Mouse (Mus musculus) T-cell, adult 66 days (primary cell): ENCODE results near the gene Dpm2. TPM values are rescaled to one million over a fixed set of nuclear protein-coding genes. Genes with fewer than 3 reads are reported as not detected.

ENCODE experiments used
- total RNA-seq, 2 experiments: library from RNA; stranded (reverse); gene quantifications; 3 replicates in 1 of 2; 4 replicates in 1 of 2; pipeline ENCODE4 v1.2.4; 2023

Gene Dpm2
- 10 to 100 TPM; 57.9 to 58.0 TPM for total RNA-seq

GRCm38 (mm10) chr2:32570698-32571494 lies at the start of gene Dpm2:
Dpm2 (plus strand) TSS chr2:32570858.

DNA sequence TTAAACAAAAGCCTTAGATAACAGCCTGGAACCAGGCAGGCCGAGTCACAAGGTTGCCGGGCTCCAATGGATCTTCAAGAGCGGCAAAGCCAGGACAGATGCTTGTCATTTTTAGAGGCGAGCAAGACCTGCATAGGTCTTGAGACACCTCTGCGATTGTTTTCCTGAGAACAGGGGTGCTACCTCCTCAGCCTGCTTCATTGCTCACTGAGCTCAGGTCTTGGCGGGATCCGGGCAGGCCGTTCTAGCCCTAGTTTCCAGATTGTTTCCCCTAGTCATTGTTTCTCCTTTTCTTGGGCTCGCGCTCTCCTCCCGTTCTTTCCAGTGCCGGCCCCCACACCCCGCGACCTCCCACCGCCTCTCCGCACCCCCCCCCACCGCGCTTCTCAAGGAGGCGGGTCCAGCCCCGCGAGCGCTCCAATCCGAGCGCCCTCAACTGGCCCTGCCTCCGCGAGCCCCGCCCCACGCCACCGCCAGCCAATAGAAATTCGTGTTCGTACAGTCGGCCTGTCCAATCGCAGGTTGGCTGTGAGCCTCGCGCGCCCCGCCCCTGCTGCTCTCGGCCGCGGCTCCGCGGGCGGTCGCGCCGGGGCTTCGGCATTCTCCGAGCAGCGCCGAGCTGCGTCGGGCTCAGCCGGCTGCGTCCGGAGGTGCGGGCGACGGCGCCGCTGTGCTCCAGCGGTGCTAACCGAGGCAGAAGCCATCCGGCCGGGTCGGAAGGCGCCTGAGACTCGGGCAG lies 35.8 kb upstream of the Dpm2 start, which contains the start of gene Fam102a:
Gene Fam102a (plus strand): TSS at position 600 of the 739 bp plus-strand sequence.

GRCm38 (mm10) chr2:32574497-32574896 lies 3.8 kb downstream of the Dpm2 start, which contains the start of gene Pip5kl1:
Pip5kl1 (plus strand) TSS chr2:32574797.

GRCm38 (mm10) chr2:32575586-32576160 lies 5.0 kb downstream of the Dpm2 start, which contains the start of gene 9430097D07Rik:
9430097D07Rik (minus strand) TSS chr2:32575684.

DNA sequence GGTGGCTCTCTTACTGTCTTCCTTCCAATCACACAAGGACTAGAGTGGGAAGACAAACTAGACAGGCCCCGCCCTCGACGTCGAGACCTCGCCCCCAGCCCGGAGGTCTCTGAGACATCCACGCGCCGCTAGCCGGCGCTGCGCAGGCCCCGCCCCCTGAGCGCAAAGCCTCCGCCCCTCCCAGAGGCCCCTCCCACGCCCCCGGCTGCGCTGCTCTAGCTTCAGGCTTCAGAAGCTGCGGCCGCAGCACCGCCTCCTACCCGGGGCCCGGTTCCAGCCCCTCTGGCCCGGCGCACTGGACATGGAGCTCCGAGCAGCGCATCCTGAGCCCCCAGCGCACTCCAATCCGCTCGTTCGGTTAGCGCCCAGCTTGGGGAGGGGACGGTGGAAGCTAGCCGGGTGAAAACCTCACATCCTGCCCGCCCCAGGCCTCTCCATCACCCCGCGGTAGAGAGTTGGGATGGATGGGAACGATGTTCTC lies 16.3 kb downstream of the Dpm2 start, which contains the start of gene St6galnac4:
Gene St6galnac4 (plus strand): TSS at position 225 of the 481 bp plus-strand sequence.

DNA sequence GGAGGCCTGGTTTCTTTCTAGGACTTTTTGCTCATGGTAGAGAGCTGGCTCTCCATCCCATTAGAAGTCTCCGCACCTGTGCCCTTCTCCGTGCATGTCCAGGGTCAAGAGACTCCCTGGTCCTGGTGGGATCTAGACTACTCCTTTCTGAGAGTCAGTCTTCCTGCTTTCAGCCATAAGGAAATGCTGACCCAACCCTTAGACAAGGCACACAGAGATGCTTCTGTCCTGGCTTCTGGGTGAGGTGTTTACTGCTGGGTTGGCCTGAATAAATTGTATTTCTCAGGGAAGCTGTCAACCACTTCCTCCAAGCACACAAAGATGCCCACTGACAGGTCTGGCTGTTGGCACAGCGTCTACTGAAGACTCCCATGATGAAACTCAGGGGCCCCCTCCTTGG lies 28.8 kb downstream of the Dpm2 start, which contains the start of gene St6galnac6:
Gene St6galnac6 (plus strand): TSS at position 301 of the 400 bp plus-strand sequence.

DNA sequence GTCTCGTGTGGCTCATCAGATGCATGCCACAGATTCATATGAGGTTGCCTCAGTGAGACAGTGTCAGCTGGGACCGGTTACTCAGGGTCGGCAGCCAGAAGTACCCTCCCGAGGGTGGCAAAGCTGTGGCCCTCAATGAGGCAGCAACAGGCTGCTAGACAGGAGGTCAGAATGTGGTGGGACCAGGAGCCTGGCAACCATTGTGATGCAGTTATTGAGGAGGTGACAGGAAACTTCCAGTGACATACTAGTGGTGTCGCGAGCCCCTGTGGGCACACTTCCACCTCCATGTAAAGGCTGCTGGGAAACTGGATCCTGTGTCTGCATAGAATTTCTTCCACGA lies 50.8 kb downstream of the Dpm2 start, which contains the start of gene Ak1:
Gene Ak1 (plus strand): TSS at position 242 of the 343 bp plus-strand sequence.

Other genes with a start within 250 kb of the Dpm2 start
- 100 to 1,000 TPM; 116 to 117 TPM for gene Ciz1, start 218.5 kb upstream of the Dpm2 start, total RNA-seq
- gene Dnm1, start 217.5 kb upstream of the Dpm2 start, total RNA-seq: not detected
- 10 to 100 TPM; 21.5 to 25.8 TPM for gene 1110008P14Rik, start 188.9 kb upstream of the Dpm2 start, total RNA-seq
- gene Lcn2, start 182.6 kb upstream of the Dpm2 start, total RNA-seq: 1 to 10 TPM; 1.9 to 2.4 TPM
- 1 to 10 TPM; 5.8 to 7.8 TPM for gene Ptges2, start 175.0 kb upstream of the Dpm2 start, total RNA-seq
- gene Naif1, start 120.4 kb upstream of the Dpm2 start, total RNA-seq: 1 to 10 TPM; 5.1 to 5.2 TPM
- 10 to 100 TPM; 46.4 to 58.3 TPM for gene Slc25a25, start 119.4 kb upstream of the Dpm2 start, total RNA-seq
- gene Fam102a, start 35.5 kb upstream of the Dpm2 start, total RNA-seq: 100 to 1,000 TPM; 173 to 175 TPM
- gene Pip5kl1, start 3.9 kb downstream of the Dpm2 start, total RNA-seq: 1 to 10 TPM; 1.2 to 1.3 TPM
- gene 9430097D07Rik, start 4.8 kb downstream of the Dpm2 start, total RNA-seq: not detected
- 10 to 100 TPM; 21.4 to 24.5 TPM for gene St6galnac4, start 16.2 kb downstream of the Dpm2 start, total RNA-seq
- gene St6galnac6, start 28.9 kb downstream of the Dpm2 start, total RNA-seq: 1 to 10 TPM; 5.1 to 6.9 TPM
- gene Ak1, start 50.9 kb downstream of the Dpm2 start, total RNA-seq: not detected
- 10 to 100 TPM; 11.2 to 13.8 TPM for gene Eng, start 75.7 kb downstream of the Dpm2 start, total RNA-seq
- gene Fpgs, start 133.3 kb downstream of the Dpm2 start, total RNA-seq: 10 to 100 TPM; 25.8 to 28.1 TPM
- gene Cdk9, start 142.2 kb downstream of the Dpm2 start, total RNA-seq: 100 to 1,000 TPM; 121 to 123 TPM
- 100 to 1,000 TPM; 120 to 121 TPM for gene Sh2d3c, start 150.2 kb downstream of the Dpm2 start, total RNA-seq
- gene 6330409D20Rik, start 170.2 kb downstream of the Dpm2 start, total RNA-seq: not detected
- gene Tor2a, start 186.4 kb downstream of the Dpm2 start, total RNA-seq: 10 to 100 TPM; 29.2 to 34.5 TPM
- under 1 TPM in 1 of 2 experiments, not detected in 1; 0.90 TPM for gene Ttc16, start 204.8 kb downstream of the Dpm2 start, total RNA-seq
- 1 to 10 TPM; 5.6 to 7.2 TPM for gene Ptrh1, start 204.9 kb downstream of the Dpm2 start, total RNA-seq
- not detected for gene Cfap157, start 213.6 kb downstream of the Dpm2 start, total RNA-seq